7 mouse cellular contexts compared by ENCODE assay signal in genomic region chr9:95525961-95526360, GRCm38 (mm10). TPM values are rescaled to one million over a fixed set of nuclear protein-coding genes. Genes with fewer than 3 reads are reported as not detected.
DNase-seq lines count a peak whose midpoint lies in the region; ATAC-seq lines count a peak whose summit lies in the region.

No protein-coding gene starts in this region.

- H3K36me3 ChIP-seq in neural tube, embryonic 12.5 days, result no peaks in the 10 kb centered on the region

- H3K27ac ChIP-seq in neural tube, embryonic 12.5 days, result no peak overlapping the region

- ATAC-seq in erythroblast, adult 5-6 weeks (replicated peaks; ENCODE audit: low FRiP score, poor library complexity, severe bottlenecking), result peak; percentile 47; the same call in 1 of the 2 replicates
- ATAC-seq in neural tube, embryonic 12.5 days (ENCODE audit: low FRiP score, low read depth), result peak; percentile 48; the same call in 1 of the 2 replicates

- 26% methylated on average over 2 of the region's 2 CpGs for WGBS in neural tube, embryonic 12.5 days

- no peak overlapping the region for H3K4me3 ChIP-seq in neural tube, embryonic 12.5 days

- H3K4me2 ChIP-seq in neural tube, embryonic 12.5 days (replicated peaks), result no peak overlapping the region

- H3K9ac ChIP-seq in neural tube, embryonic 12.5 days, result no peak overlapping the region

- peak; percentile 34 for DNase-seq in ovary, adult 18-20 months (ENCODE audit: low spot score)
- no peak for DNase-seq in ovary, postnatal 10 days (ENCODE audit: low spot score)
- DNase-seq in cerebellum, adult 11-12 months, result peak; percentile 97
- DNase-seq in kidney, postnatal 36 days, result peak; percentile 48 to 65
- no peak for DNase-seq in urinary bladder, postnatal 10 days (ENCODE audit: low spot score)

- H3K4me1 ChIP-seq in neural tube, embryonic 12.5 days, result no peaks in the 10 kb centered on the region

- no peaks in the 10 kb centered on the region for H3K9me3 ChIP-seq in neural tube, embryonic 12.5 days

- no peaks in the 10 kb centered on the region for H3K27me3 ChIP-seq in neural tube, embryonic 12.5 days (replicated peaks)

RNA-seq across cellular contexts. Expression of gene U2surp, which starts 14.2 kb away (rescaled TPM):
- total RNA-seq in erythroblast, adult 5-6 weeks (2015; ENCODE audit: low replicate concordance), result 46.0 and 63.0 TPM in 2 replicates
- 50.9 and 52.0 TPM in 2 replicates for total RNA-seq in erythroblast, adult 5-6 weeks (2017; ENCODE audit: low replicate concordance)
- 140 and 163 TPM in 2 replicates for polyA plus RNA-seq in neural tube, embryonic 12.5 days (2016; fragmentation: Nextera tagmentation; extraction: Ambion mirVana)

RNA-seq across cellular contexts. Expression of gene Paqr9, which starts 33.5 kb away (rescaled TPM):
- 89.2 and 103 TPM in 2 replicates for total RNA-seq in erythroblast, adult 5-6 weeks (2015; ENCODE audit: low replicate concordance)
- 114 and 145 TPM in 2 replicates for total RNA-seq in erythroblast, adult 5-6 weeks (2017; ENCODE audit: low replicate concordance)
- polyA plus RNA-seq in neural tube, embryonic 12.5 days (2016; fragmentation: Nextera tagmentation; extraction: Ambion mirVana), result 2.0 TPM in 2 replicates

Comparison
In these comparisons a context has a peak if more than half of its experiments do, and no peak if none do; other contexts are left out.
1. DNase-seq: peak in ovary, adult 18-20 months (single experiment), cerebellum, adult 11-12 months (single experiment) and kidney, postnatal 36 days (2 of 2); none in ovary, postnatal 10 days (single experiment) and urinary bladder, postnatal 10 days (single experiment).